Mouse (Mus musculus) skeletal muscle tissue, adult 2 months (tissue): ENCODE results near the gene Eif1ad.
A peak's percentile ranks its signal among the peaks of the same experiment; 100 is the strongest.
"Not testable (repeated sequence)": the region's sequence is repeated elsewhere in the genome, so short reads cannot be mapped to it uniquely, and the experiment has no call there.

Experiments
- DNase-seq: peaks from one replicate; pipeline ENCODE4 v3.0.0-alpha.2; 2012; ENCODE audit warnings: low read depth, low spot score

Gene Eif1ad

GRCm38 (mm10) chr19:5366175-5367052, at the start of gene Eif1ad:
Gene Eif1ad (plus strand): TSS chr19:5366741.
- DNase-seq = peak; percentile 91

GRCm38 (mm10) chr19:5323801-5324200, 42.7 kb upstream of the Eif1ad start:
- DNase-seq = no peak

GRCm38 (mm10) chr19:5327970-5328369, 38.6 kb upstream of the Eif1ad start:
- DNase-seq = no peak

GRCm38 (mm10) chr19:5334741-5335140, 31.8 kb upstream of the Eif1ad start:
- DNase-seq = no peak

- DNase-seq = no peak
These were observed 31.1 kb upstream of the Eif1ad start, which contains the start of gene Catsper1 for GRCm38 (mm10) chr19:5335441-5335840. Gene Catsper1 (plus strand): TSS chr19:5335741.

- peak; percentile 69 for DNase-seq
These were observed 28.6 kb upstream of the Eif1ad start for GRCm38 (mm10) chr19:5337975-5338374.

GRCm38 (mm10) chr19:5341360-5341759, 25.2 kb upstream of the Eif1ad start:
- DNase-seq = no peak

- peak; percentile 69 for DNase-seq
These were observed 21.0 kb upstream of the Eif1ad start for GRCm38 (mm10) chr19:5345297-5346131.

GRCm38 (mm10) chr19:5348064-5348463, 18.5 kb upstream of the Eif1ad start:
- DNase-seq = no peak

- peak; percentile 34 for DNase-seq
These were observed 17.7 kb upstream of the Eif1ad start for GRCm38 (mm10) chr19:5348526-5349501.

- DNase-seq = not testable (repeated sequence)
These were observed 17.1 kb upstream of the Eif1ad start, which contains the start of gene Cst6 for GRCm38 (mm10) chr19:5349502-5349873. Gene Cst6 (minus strand): TSS chr19:5349574.

GRCm38 (mm10) chr19:5353609-5354008, 12.9 kb upstream of the Eif1ad start:
- no peak for DNase-seq

- DNase-seq = no peak
These were observed 10.5 kb upstream of the Eif1ad start for GRCm38 (mm10) chr19:5356080-5356479.

GRCm38 (mm10) chr19:5362186-5362585, 4.4 kb upstream of the Eif1ad start:
- DNase-seq = no peak

- DNase-seq = no peak
These were observed 2.4 kb upstream of the Eif1ad start for GRCm38 (mm10) chr19:5364124-5364523.

GRCm38 (mm10) chr19:5365751-5366150, 790 bp upstream of the Eif1ad start:
- DNase-seq = no peak

- no peak for DNase-seq
These were observed 465 bp downstream of the Eif1ad start, which contains the start of gene Banf1 for GRCm38 (mm10) chr19:5367053-5367359. Gene Banf1 (minus strand): TSS chr19:5367168.

GRCm38 (mm10) chr19:5367455-5367854, 914 bp downstream of the Eif1ad start:
- DNase-seq = no peak

GRCm38 (mm10) chr19:5370932-5371331, 4.4 kb downstream of the Eif1ad start:
- DNase-seq = no peak

- no peak for DNase-seq
These were observed 6.2 kb downstream of the Eif1ad start for GRCm38 (mm10) chr19:5372724-5373123.

- no peak for DNase-seq
These were observed 7.6 kb downstream of the Eif1ad start for GRCm38 (mm10) chr19:5374177-5374576.
